Mouse (Mus musculus) bone marrow, adult 2 months (tissue): ENCODE measurements at regions not wholly inside any gene's neighbourhood (a gene's known extent, or its start where the extent isn't known, plus 50 kb on each side); places are given as distances from the start of the nearest gene placed in this dataset.

Experiments used
- H3K27ac ChIP-seq: fragments of 200-500 bp; 2 replicates; pipeline ENCODE4 v1.5.1; 2012; ENCODE audit warnings: low read depth, mild to moderate bottlenecking, control low read depth, inconsistent platforms, low read length; ENCODE audit not compliant: control insufficient read depth, poor library complexity, insufficient read depth
- H3K4me1 ChIP-seq: fragments of 200-500 bp; 2 replicates; pipeline ENCODE4 v1.6.1; 2011; ENCODE audit warnings: low read length; ENCODE audit not compliant: control insufficient read depth, insufficient read depth
- H3K4me3 ChIP-seq: fragments of 200-500 bp; replicated peaks from 2 replicates; pipeline ENCODE3; 2011; ENCODE audit warnings: mild to moderate bottlenecking, low read depth, low read length, control low read depth; ENCODE audit not compliant: control insufficient read depth
- CTCF ChIP-seq: fragments of 200-500 bp; IDR thresholded peaks from 2 replicates; pipeline ENCODE4 v1.5.1; 2011; ENCODE audit warnings: low read length, control low read depth; ENCODE audit not compliant: control insufficient read depth, insufficient read depth
- POLR2A ChIP-seq: fragments of 200-500 bp; IDR thresholded peaks from 2 replicates; pipeline ENCODE4 v1.6.1; 2011; ENCODE audit warnings: low read depth, mild to moderate bottlenecking, control low read depth, low read length, borderline replicate concordance; ENCODE audit not compliant: control insufficient read depth
- WGBS: fragments of 180-500 bp; shearing (Covaris S2); methylation state at CpG from one replicate; pipeline ENCODE4 v1.1.7; 2018; 5-methylcytosine and 5-hydroxymethylcytosine counted together

GRCm38 (mm10) chr13:59220587-59220986 is 364.4 kb downstream of the Agtpbp1 start:
- no peaks in the 10 kb centered on the region for H3K4me1 ChIP-seq
- no peak overlapping the region for H3K4me3 ChIP-seq
- H3K27ac ChIP-seq = no peak overlapping the region
- 71% methylated on average over 6 of the region's 6 CpGs for WGBS
- TF ChIP-seq POLR2A (no peak), CTCF (no peak)

- no peak for TF ChIP-seq POLR2A
- TF ChIP-seq CTCF = peak; percentile 48; the same call in 1 of the 2 replicates
- 43% methylated on average over 7 of the region's 7 CpGs for WGBS
- H3K27ac ChIP-seq = no peak overlapping the region
Observed at GRCm38 (mm10) chr13:59220156-59220555, 364.9 kb downstream of the Agtpbp1 start.

GRCm38 (mm10) chr13:59216686-59217298 is 368.2 kb downstream of the Agtpbp1 start:
- H3K27ac ChIP-seq = no peak overlapping the region
- TF ChIP-seq POLR2A = no peak
- no peak for TF ChIP-seq CTCF
- 56% methylated on average over 5 of the region's 5 CpGs for WGBS
- H3K4me1 ChIP-seq = no peaks in the 10 kb centered on the region
- no peak overlapping the region for H3K4me3 ChIP-seq

More at GRCm38 (mm10) chr13:59220156-59220555, 364.9 kb downstream of the Agtpbp1 start:
- Histone ChIP-seq H3K4me1 (no peaks in the 10 kb centered on the region), H3K4me3 (no peak overlapping the region)

GRCm38 (mm10) chr13:59212296-59212701 is 372.7 kb downstream of the Agtpbp1 start:
- no peak for TF ChIP-seq CTCF
- TF ChIP-seq POLR2A = no peak
- Histone ChIP-seq H3K4me1 (no peaks in the 10 kb centered on the region), H3K4me3 (no peak overlapping the region), H3K27ac (no peak overlapping the region)
- WGBS = 77% methylated on average over 15 of the region's 15 CpGs

- no peak overlapping the region for H3K4me3 ChIP-seq
- H3K4me1 ChIP-seq = no peaks in the 10 kb centered on the region
- H3K27ac ChIP-seq = no peak overlapping the region
- 51% methylated on average over 5 of the region's 5 CpGs for WGBS
- no peak for TF ChIP-seq POLR2A
- peak; percentile 25; the same call in 1 of the 2 replicates for TF ChIP-seq CTCF
Observed at GRCm38 (mm10) chr13:59210828-59211227, 374.2 kb downstream of the Agtpbp1 start.

GRCm38 (mm10) chr13:59206186-59206585 is 378.8 kb downstream of the Agtpbp1 start:
- Histone ChIP-seq H3K27ac (no peak overlapping the region), H3K4me1 (no peaks in the 10 kb centered on the region), H3K4me3 (no peak overlapping the region)
- no peak for TF ChIP-seq CTCF
- 9% methylated on average over 3 of the region's 3 CpGs for WGBS

GRCm38 (mm10) chr13:59204506-59204905 is 380.5 kb downstream of the Agtpbp1 start:
- 74% methylated on average over 2 of the region's 2 CpGs for WGBS
- no peak overlapping the region for H3K4me3 ChIP-seq

GRCm38 (mm10) chr13:59196311-59196710 is 388.7 kb downstream of the Agtpbp1 start:
- Histone ChIP-seq H3K4me1 (no peaks in the 10 kb centered on the region), H3K27ac (no peak overlapping the region), H3K4me3 (no peak overlapping the region)
- no peak for TF ChIP-seq POLR2A
- no peak for TF ChIP-seq CTCF
- 82% methylated on average over 5 of the region's 5 CpGs for WGBS

More at GRCm38 (mm10) chr13:59204506-59204905, 380.5 kb downstream of the Agtpbp1 start:
- TF ChIP-seq POLR2A (no peak), CTCF (no peak)
- Histone ChIP-seq H3K4me1 (no peaks in the 10 kb centered on the region), H3K27ac (no peak overlapping the region)

- Histone ChIP-seq H3K27ac (no peak overlapping the region), H3K4me1 (no peaks in the 10 kb centered on the region; the same call in 1 of the 2 replicates), H3K4me3 (no peak overlapping the region)
- 81% methylated on average over 11 of the region's 11 CpGs for WGBS
- TF ChIP-seq POLR2A (no peak), CTCF (no peak)
Observed at GRCm38 (mm10) chr13:59188431-59188830, 382.1 kb downstream of the Ntrk2 start.
